Mouse (Mus musculus): Measurements from ENCODE around the gene Enox1.

DNA sequence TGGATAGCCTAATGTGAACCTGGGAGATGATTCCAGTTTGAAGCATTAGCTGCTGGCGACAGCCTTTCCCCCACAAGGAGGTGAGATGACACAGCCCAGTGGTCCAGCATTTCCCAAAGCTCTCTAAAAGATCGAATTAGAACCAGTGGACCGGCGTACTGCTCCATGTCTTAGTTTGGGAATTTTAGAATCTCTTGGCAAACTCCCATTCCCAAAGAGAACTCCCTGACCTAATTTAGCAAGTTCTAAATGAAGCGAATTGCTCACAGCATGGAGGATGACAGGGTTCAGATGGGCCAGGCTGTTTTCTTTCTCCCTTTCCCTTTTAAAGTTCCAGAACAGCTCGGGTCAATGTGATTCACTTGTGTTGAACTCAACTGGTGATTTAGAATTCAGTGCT is 264.5 kb downstream of the Enox1 start:
- TF ChIP-seq CTCF (conservative IDR thresholded peaks at IDR 0.05; ENCODE audit: low read length) = no peak
- no peak for TF ChIP-seq NANOG (IDR thresholded peaks at IDR 0.05; ENCODE audit: borderline replicate concordance, low read length)
